Mouse (Mus musculus): ENCODE measurements around the gene Ccn1.

Ccn1 gene

GRCm38 (mm10) chr3:145613234-145613633 is 36.5 kb downstream of the Ccn1 start:
- no peak for TF ChIP-seq GATA4 (IDR thresholded peaks at IDR 0.05; ENCODE audit: insufficient replicate concordance, low read length)

GRCm38 (mm10) chr3:145612662-145613061 is 37.1 kb downstream of the Ccn1 start:
- no peak for TF ChIP-seq GATA4 (IDR thresholded peaks at IDR 0.05; ENCODE audit: insufficient replicate concordance, low read length)

- no peak for TF ChIP-seq GATA4 (IDR thresholded peaks at IDR 0.05; ENCODE audit: insufficient replicate concordance, low read length)
Observed at GRCm38 (mm10) chr3:145608320-145608719, 41.5 kb downstream of the Ccn1 start.

GRCm38 (mm10) chr3:145605437-145606123 is 44.2 kb downstream of the Ccn1 start:
- no peak for TF ChIP-seq GATA4 (IDR thresholded peaks at IDR 0.05; ENCODE audit: insufficient replicate concordance, low read length)

- no peak for TF ChIP-seq GATA4 (IDR thresholded peaks at IDR 0.05; ENCODE audit: insufficient replicate concordance, low read length)
Observed at GRCm38 (mm10) chr3:145602410-145603206, 47.2 kb downstream of the Ccn1 start.

- TF ChIP-seq GATA4 (IDR thresholded peaks at IDR 0.05; ENCODE audit: insufficient replicate concordance, low read length) = no peak
Observed at GRCm38 (mm10) chr3:145601345-145601744, 48.4 kb downstream of the Ccn1 start.

- no peak for TF ChIP-seq GATA4 (IDR thresholded peaks at IDR 0.05; ENCODE audit: insufficient replicate concordance, low read length)
Observed at GRCm38 (mm10) chr3:145600801-145601200, 49.0 kb downstream of the Ccn1 start.

GRCm38 (mm10) chr3:145599059-145599458 is 50.7 kb downstream of the Ccn1 start:
- no peak for TF ChIP-seq GATA4 (IDR thresholded peaks at IDR 0.05; ENCODE audit: insufficient replicate concordance, low read length)

All from liver, adult (tissue).